Mouse (Mus musculus): ENCODE measurements around the gene Dpyd.

Dpyd gene

GRCm38 (mm10) chr3:119095223-119095886, 533.4 kb downstream of the Dpyd start:
- no peak for DNase-seq (ENCODE audit: low spot score in 2 of 2)

- DNase-seq (ENCODE audit: low spot score in 2 of 2), result no peak
Observed at GRCm38 (mm10) chr3:119126003-119126402, 564.1 kb downstream of the Dpyd start.

- no peak for DNase-seq (ENCODE audit: low spot score in 2 of 2)
Observed at GRCm38 (mm10) chr3:119128076-119128475, 566.1 kb downstream of the Dpyd start.

- no peak for DNase-seq (ENCODE audit: low spot score in 2 of 2)
Observed at GRCm38 (mm10) chr3:119143034-119143433, 581.1 kb downstream of the Dpyd start.

GRCm38 (mm10) chr3:119144788-119145187, 582.9 kb downstream of the Dpyd start:
- DNase-seq (ENCODE audit: low spot score in 2 of 2), result no peak

GRCm38 (mm10) chr3:119154604-119155444, 592.9 kb downstream of the Dpyd start:
- no peak for DNase-seq (ENCODE audit: low spot score in 2 of 2)

GRCm38 (mm10) chr3:119158670-119159069, 596.7 kb downstream of the Dpyd start:
- DNase-seq (ENCODE audit: low spot score in 2 of 2), result no peak

- DNase-seq (ENCODE audit: low spot score in 2 of 2), result no peak
Observed at GRCm38 (mm10) chr3:119165691-119166090, 603.8 kb downstream of the Dpyd start.

GRCm38 (mm10) chr3:119168166-119168565, 606.2 kb downstream of the Dpyd start:
- no peak for DNase-seq (ENCODE audit: low spot score in 2 of 2)

- DNase-seq (ENCODE audit: low spot score in 2 of 2), result no peak
Observed at GRCm38 (mm10) chr3:119168661-119169060, 606.7 kb downstream of the Dpyd start.

GRCm38 (mm10) chr3:119183261-119183660, 621.3 kb downstream of the Dpyd start:
- DNase-seq (ENCODE audit: low spot score in 2 of 2), result no peak

GRCm38 (mm10) chr3:119194071-119194470, 632.1 kb downstream of the Dpyd start:
- DNase-seq (ENCODE audit: low spot score in 2 of 2), result no peak

GRCm38 (mm10) chr3:119195613-119196012, 633.7 kb downstream of the Dpyd start:
- no peak for DNase-seq (ENCODE audit: low spot score in 2 of 2)

- no peak for DNase-seq (ENCODE audit: low spot score in 2 of 2)
Observed at GRCm38 (mm10) chr3:119220763-119221412, 659.0 kb downstream of the Dpyd start.

GRCm38 (mm10) chr3:119243181-119243580, 681.3 kb downstream of the Dpyd start:
- DNase-seq (ENCODE audit: low spot score in 2 of 2), result no peak

- no peak for DNase-seq (ENCODE audit: low spot score in 2 of 2)
Observed at GRCm38 (mm10) chr3:119256516-119256915, 694.6 kb downstream of the Dpyd start.

- DNase-seq (ENCODE audit: low spot score in 2 of 2), result no peak
Observed at GRCm38 (mm10) chr3:119275241-119275640, 713.3 kb downstream of the Dpyd start.

- DNase-seq (ENCODE audit: low spot score in 2 of 2), result no peak
Observed at GRCm38 (mm10) chr3:119280671-119281070, 718.7 kb downstream of the Dpyd start.

- no peak for DNase-seq (ENCODE audit: low spot score in 2 of 2)
Observed at GRCm38 (mm10) chr3:119314693-119315092, 752.8 kb downstream of the Dpyd start.

- no peak for DNase-seq (ENCODE audit: low spot score in 2 of 2)
Observed at GRCm38 (mm10) chr3:119329063-119329462, 767.1 kb downstream of the Dpyd start.

GRCm38 (mm10) chr3:119333335-119334305, 771.7 kb downstream of the Dpyd start:
- no peak for DNase-seq (ENCODE audit: low spot score in 2 of 2)
